Mouse (Mus musculus): Measurements from ENCODE around the gene Ube2f. TPM values are rescaled to one million over a fixed set of nuclear protein-coding genes. Genes with fewer than 3 reads are reported as not detected.

The Ube2f gene
- 66.9 and 68.6 TPM in 2 replicates for polyA plus RNA-seq (2015; fragmentation: Nextera tagmentation; extraction: Ambion mirVana)

- Histone ChIP-seq H3K9me3 (replicated peaks) (no peaks in the 10 kb centered on the region), H3K36me3 (replicated peaks) (peaks cover 8% of the 10 kb centered on the region), H3K4me2 (peak within 1 kb of the TSS; percentile 89), H3K4me1 (replicated peaks) (peaks cover 67% of the 10 kb centered on the region), H3K27me3 (no peaks in the 10 kb centered on the region), H3K27ac (replicated peaks) (peak within 1 kb of the TSS; percentile 95), H3K4me3 (replicated peaks) (peak within 1 kb of the TSS; percentile 98), H3K9ac (peak within 1 kb of the TSS; percentile 98)
- ATAC-seq (ENCODE audit: insufficient read depth): peak; percentile 93
- 1% methylated on average over 43 of the region's 43 CpGs for WGBS (ENCODE audit: insufficient replicate concordance)
Measured at GRCm38 (mm10) chr1:91249564-91250414, at the start of gene Ube2f. TSS of gene Ube2f (plus strand) at chr1:91250304.

- no peak for ATAC-seq (ENCODE audit: insufficient read depth)
- no peaks in the 10 kb centered on the region for H3K27me3 ChIP-seq
- no peaks in the 10 kb centered on the region for H3K4me1 ChIP-seq (replicated peaks)
- H3K9me3 ChIP-seq (replicated peaks): no peaks in the 10 kb centered on the region
- no peak overlapping the region for H3K27ac ChIP-seq (replicated peaks)
- WGBS (ENCODE audit: insufficient replicate concordance): 58% methylated on average over 3 of the region's 3 CpGs
- H3K9ac ChIP-seq: no peak overlapping the region
- H3K4me2 ChIP-seq: no peak overlapping the region
- H3K4me3 ChIP-seq (replicated peaks): no peak overlapping the region
- no peaks in the 10 kb centered on the region for H3K36me3 ChIP-seq (replicated peaks)
Measured at GRCm38 (mm10) chr1:91201122-91201521, 49.0 kb upstream of the Ube2f start.

GRCm38 (mm10) chr1:91204221-91204765, 45.8 kb upstream of the Ube2f start:
- H3K4me3 ChIP-seq (replicated peaks): no peak overlapping the region
- H3K4me1 ChIP-seq (replicated peaks): no peaks in the 10 kb centered on the region
- H3K27me3 ChIP-seq: no peaks in the 10 kb centered on the region
- no peak overlapping the region for H3K9ac ChIP-seq
- no peak for ATAC-seq (ENCODE audit: insufficient read depth)
- no peak overlapping the region for H3K27ac ChIP-seq (replicated peaks)
- no peaks in the 10 kb centered on the region for H3K9me3 ChIP-seq (replicated peaks)
- no peak overlapping the region for H3K4me2 ChIP-seq
- 68% methylated on average over 5 of the region's 5 CpGs for WGBS (ENCODE audit: insufficient replicate concordance)
- no peaks in the 10 kb centered on the region for H3K36me3 ChIP-seq (replicated peaks)

GRCm38 (mm10) chr1:91205651-91206050, 44.5 kb upstream of the Ube2f start:
- Histone ChIP-seq H3K9me3 (replicated peaks) (no peaks in the 10 kb centered on the region), H3K27ac (replicated peaks) (no peak overlapping the region), H3K36me3 (replicated peaks) (no peaks in the 10 kb centered on the region), H3K4me1 (replicated peaks) (no peaks in the 10 kb centered on the region), H3K9ac (no peak overlapping the region), H3K4me3 (replicated peaks) (no peak overlapping the region), H3K27me3 (no peaks in the 10 kb centered on the region), H3K4me2 (no peak overlapping the region)
- no peak for ATAC-seq (ENCODE audit: insufficient read depth)
- 72% methylated on average over 6 of the region's 6 CpGs for WGBS (ENCODE audit: insufficient replicate concordance)

- Histone ChIP-seq H3K4me1 (replicated peaks) (no peaks in the 10 kb centered on the region), H3K36me3 (replicated peaks) (no peaks in the 10 kb centered on the region), H3K4me2 (no peak overlapping the region), H3K4me3 (replicated peaks) (no peak overlapping the region), H3K9ac (no peak overlapping the region), H3K27ac (replicated peaks) (no peak overlapping the region), H3K27me3 (no peaks in the 10 kb centered on the region), H3K9me3 (replicated peaks) (no peaks in the 10 kb centered on the region)
- ATAC-seq (ENCODE audit: insufficient read depth): no peak
- 71% methylated on average over 8 of the region's 8 CpGs for WGBS (ENCODE audit: insufficient replicate concordance)
Measured at GRCm38 (mm10) chr1:91206336-91206735, 43.8 kb upstream of the Ube2f start.

GRCm38 (mm10) chr1:91206873-91207272, 43.2 kb upstream of the Ube2f start:
- Histone ChIP-seq H3K4me1 (replicated peaks) (no peaks in the 10 kb centered on the region), H3K4me3 (replicated peaks) (no peak overlapping the region), H3K36me3 (replicated peaks) (no peaks in the 10 kb centered on the region), H3K9me3 (replicated peaks) (no peaks in the 10 kb centered on the region), H3K27me3 (no peaks in the 10 kb centered on the region), H3K9ac (no peak overlapping the region), H3K4me2 (no peak overlapping the region), H3K27ac (replicated peaks) (no peak overlapping the region)
- WGBS (ENCODE audit: insufficient replicate concordance): 53% methylated on average over 5 of the region's 5 CpGs
- ATAC-seq (ENCODE audit: insufficient read depth): no peak

GRCm38 (mm10) chr1:91207334-91208074, 42.6 kb upstream of the Ube2f start:
- Histone ChIP-seq H3K27me3 (no peaks in the 10 kb centered on the region), H3K4me1 (replicated peaks) (no peaks in the 10 kb centered on the region), H3K4me3 (replicated peaks) (no peak overlapping the region), H3K4me2 (no peak overlapping the region), H3K36me3 (replicated peaks) (no peaks in the 10 kb centered on the region), H3K9ac (no peak overlapping the region), H3K27ac (replicated peaks) (no peak overlapping the region), H3K9me3 (replicated peaks) (no peaks in the 10 kb centered on the region)
- 46% methylated on average over 3 of the region's 3 CpGs for WGBS (ENCODE audit: insufficient replicate concordance)
- ATAC-seq (ENCODE audit: insufficient read depth): no peak

- no peaks in the 10 kb centered on the region for H3K36me3 ChIP-seq (replicated peaks)
- no peak overlapping the region for H3K27ac ChIP-seq (replicated peaks)
- H3K27me3 ChIP-seq: no peaks in the 10 kb centered on the region
- H3K4me3 ChIP-seq (replicated peaks): no peak overlapping the region
- no peak overlapping the region for H3K4me2 ChIP-seq
- no peak for ATAC-seq (ENCODE audit: insufficient read depth)
- no peak overlapping the region for H3K9ac ChIP-seq
- no peaks in the 10 kb centered on the region for H3K9me3 ChIP-seq (replicated peaks)
- WGBS (ENCODE audit: insufficient replicate concordance): 69% methylated on average over 6 of the region's 6 CpGs
- H3K4me1 ChIP-seq (replicated peaks): no peaks in the 10 kb centered on the region
Measured at GRCm38 (mm10) chr1:91209343-91209742, 40.8 kb upstream of the Ube2f start.

GRCm38 (mm10) chr1:91209785-91210184, 40.3 kb upstream of the Ube2f start:
- no peak overlapping the region for H3K4me3 ChIP-seq (replicated peaks)
- WGBS (ENCODE audit: insufficient replicate concordance): 70% methylated on average over 6 of the region's 6 CpGs

GRCm38 (mm10) chr1:91211099-91211498, 39.0 kb upstream of the Ube2f start:
- no peak overlapping the region for H3K9ac ChIP-seq
- no peaks in the 10 kb centered on the region for H3K4me1 ChIP-seq (replicated peaks)
- H3K9me3 ChIP-seq (replicated peaks): no peaks in the 10 kb centered on the region
- no peak overlapping the region for H3K27ac ChIP-seq (replicated peaks)
- H3K4me3 ChIP-seq (replicated peaks): no peak overlapping the region
- H3K4me2 ChIP-seq: no peak overlapping the region
- no peaks in the 10 kb centered on the region for H3K36me3 ChIP-seq (replicated peaks)
- no peaks in the 10 kb centered on the region for H3K27me3 ChIP-seq
- ATAC-seq (ENCODE audit: insufficient read depth): no peak
- WGBS (ENCODE audit: insufficient replicate concordance): 79% methylated on average over 1 of the region's 1 CpGs

More at GRCm38 (mm10) chr1:91209785-91210184, 40.3 kb upstream of the Ube2f start:
- no peak for ATAC-seq (ENCODE audit: insufficient read depth)
- no peak overlapping the region for H3K27ac ChIP-seq (replicated peaks)
- no peak overlapping the region for H3K9ac ChIP-seq
- no peaks in the 10 kb centered on the region for H3K36me3 ChIP-seq (replicated peaks)
- no peaks in the 10 kb centered on the region for H3K9me3 ChIP-seq (replicated peaks)
- no peak overlapping the region for H3K4me2 ChIP-seq
- no peaks in the 10 kb centered on the region for H3K27me3 ChIP-seq
- no peaks in the 10 kb centered on the region for H3K4me1 ChIP-seq (replicated peaks)

GRCm38 (mm10) chr1:91211591-91212008, 38.5 kb upstream of the Ube2f start:
- no peak overlapping the region for H3K27ac ChIP-seq (replicated peaks)
- no peaks in the 10 kb centered on the region for H3K27me3 ChIP-seq

More at GRCm38 (mm10) chr1:91211591-91212008, 38.5 kb upstream of the Ube2f start:
- WGBS (ENCODE audit: insufficient replicate concordance): 66% methylated on average over 7 of the region's 7 CpGs
- Histone ChIP-seq H3K9me3 (replicated peaks) (no peaks in the 10 kb centered on the region), H3K4me3 (replicated peaks) (no peak overlapping the region), H3K4me2 (no peak overlapping the region), H3K9ac (no peak overlapping the region), H3K36me3 (replicated peaks) (no peaks in the 10 kb centered on the region), H3K4me1 (replicated peaks) (0 out of 2 replicates have a peak, but pooled peaks cover 2% of the 10 kb centered on the region)
- no peak for ATAC-seq (ENCODE audit: insufficient read depth)
